Mouse (Mus musculus) layer of hippocampus, postnatal 36 days (tissue): ENCODE measurements at regions not wholly inside any gene's neighbourhood (a gene's known extent, or its start where the extent isn't known, plus 50 kb on each side); places are given as distances from the start of the nearest gene placed in this dataset.
A peak's percentile ranks its signal among the peaks of the same experiment; 100 is the strongest.

ENCODE experiments used
- DNase-seq, 2 experiments: peaks; one replicate each; pipeline ENCODE4 v3.0.0; 2022

GRCm38 (mm10) chr10:45982731-45983274, 405.2 kb downstream of the Hace1 start:
- no peak for DNase-seq

DNA sequence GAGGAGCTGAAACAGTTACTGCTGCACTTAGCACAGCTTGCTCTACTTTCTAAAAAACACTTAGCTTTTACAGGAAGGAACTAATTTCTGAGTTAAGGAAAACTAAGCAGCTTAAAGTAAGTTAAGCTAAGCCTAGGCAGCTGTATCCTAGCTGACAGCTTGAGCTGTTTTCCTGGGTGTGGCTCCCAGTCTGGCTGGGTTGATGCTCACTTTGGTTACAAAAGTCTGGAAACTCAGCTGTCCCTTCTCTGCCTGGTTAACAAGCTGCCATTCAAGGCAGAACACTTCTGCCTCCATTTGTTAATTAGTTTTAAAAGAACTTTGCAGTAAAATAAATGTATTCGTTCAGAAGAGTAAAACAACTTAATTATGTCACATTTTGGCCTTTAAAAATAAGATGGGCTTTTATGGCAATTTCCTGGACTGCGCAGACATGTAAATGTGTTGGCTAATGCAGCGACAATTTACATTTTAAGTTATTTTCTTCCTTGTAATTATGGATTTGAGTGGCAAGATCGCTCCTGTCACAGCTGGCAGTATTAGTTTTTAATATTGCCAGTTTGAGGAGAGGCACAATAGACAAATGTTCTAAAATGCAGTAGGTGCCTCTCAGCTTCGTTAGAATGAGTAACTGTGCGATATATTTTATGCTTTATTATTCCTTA, 406.2 kb downstream of the Hace1 start:
- peak; percentile 20 to 30 for DNase-seq

DNA sequence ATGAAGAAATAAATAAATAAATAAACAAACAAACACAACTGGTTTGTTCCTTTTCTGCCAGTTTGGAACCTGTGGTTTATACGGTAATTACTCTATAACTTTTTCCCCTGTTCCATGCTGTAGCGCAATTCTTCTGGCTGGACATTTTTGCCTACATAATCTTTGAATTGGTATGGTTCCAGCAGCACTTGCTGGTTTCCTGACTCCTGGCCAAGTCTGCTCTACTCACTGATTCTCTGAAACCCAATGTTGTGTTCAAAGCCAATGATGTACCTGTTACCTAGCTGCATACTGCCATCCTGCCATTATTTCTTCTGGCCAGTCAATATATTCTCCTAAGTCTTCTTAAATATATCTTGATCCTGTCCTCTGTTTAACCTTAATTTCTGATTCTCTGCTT, 408.7 kb downstream of the Hace1 start:
- no peak for DNase-seq

- no peak for DNase-seq
These were observed 428.7 kb downstream of the Hace1 start for GRCm38 (mm10) chr10:46006319-46006718.

GRCm38 (mm10) chr10:46011916-46012596, 434.4 kb downstream of the Hace1 start:
- DNase-seq, result peak; percentile 57 to 65

- no peak for DNase-seq
These were observed 435.0 kb downstream of the Hace1 start for GRCm38 (mm10) chr10:46012599-46012998.

DNA sequence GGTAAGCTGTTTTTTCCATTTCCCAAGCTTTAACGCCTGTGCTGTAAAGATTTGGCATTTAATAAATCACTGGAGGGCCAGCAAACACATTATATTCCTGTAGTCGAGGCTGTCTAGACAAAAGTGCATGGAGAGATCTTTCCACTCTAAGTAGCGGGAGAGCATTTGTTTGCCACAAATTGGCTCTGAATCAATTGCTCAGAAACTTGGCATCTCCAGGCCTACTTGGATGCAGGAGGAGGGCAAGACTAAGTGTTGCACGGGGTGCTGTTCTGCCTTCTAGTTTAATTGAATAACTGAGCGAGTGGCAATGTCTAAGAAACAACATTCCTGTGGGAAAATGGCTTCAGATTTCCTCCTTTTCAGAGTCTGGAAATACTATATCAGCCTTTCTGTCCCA, 438.7 kb downstream of the Hace1 start:
- DNase-seq, result peak; percentile 11 to 13

DNA sequence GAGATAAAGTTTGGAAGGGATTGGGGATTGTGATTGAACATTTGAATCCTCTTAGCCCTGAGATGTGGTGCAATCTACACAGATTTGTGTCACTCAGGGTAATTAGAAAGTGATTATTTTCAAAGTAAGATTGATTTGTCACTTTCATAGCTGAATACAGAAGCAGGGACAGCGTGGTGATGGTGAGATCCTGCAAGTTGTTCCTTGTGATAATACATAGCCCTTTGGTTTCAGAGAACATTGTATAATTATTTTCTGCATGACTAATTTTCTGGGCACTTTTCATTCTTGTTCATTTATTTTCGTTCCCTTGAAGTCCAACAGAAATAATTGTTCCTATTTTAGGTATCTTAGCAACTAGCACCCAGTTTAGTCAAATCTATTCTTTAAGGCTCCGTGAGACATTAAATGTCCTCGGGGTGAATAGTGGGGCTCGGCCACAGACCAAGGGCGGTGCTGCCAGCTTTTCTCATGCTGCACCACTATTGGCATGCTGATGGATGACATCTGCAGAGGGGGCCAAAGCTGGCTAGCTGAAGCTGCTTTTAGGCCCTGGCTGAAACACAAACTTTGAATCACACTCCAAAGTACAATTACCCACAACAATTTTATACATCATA, 468.0 kb downstream of the Hace1 start:
- peak; percentile 59 to 62 for DNase-seq

DNA sequence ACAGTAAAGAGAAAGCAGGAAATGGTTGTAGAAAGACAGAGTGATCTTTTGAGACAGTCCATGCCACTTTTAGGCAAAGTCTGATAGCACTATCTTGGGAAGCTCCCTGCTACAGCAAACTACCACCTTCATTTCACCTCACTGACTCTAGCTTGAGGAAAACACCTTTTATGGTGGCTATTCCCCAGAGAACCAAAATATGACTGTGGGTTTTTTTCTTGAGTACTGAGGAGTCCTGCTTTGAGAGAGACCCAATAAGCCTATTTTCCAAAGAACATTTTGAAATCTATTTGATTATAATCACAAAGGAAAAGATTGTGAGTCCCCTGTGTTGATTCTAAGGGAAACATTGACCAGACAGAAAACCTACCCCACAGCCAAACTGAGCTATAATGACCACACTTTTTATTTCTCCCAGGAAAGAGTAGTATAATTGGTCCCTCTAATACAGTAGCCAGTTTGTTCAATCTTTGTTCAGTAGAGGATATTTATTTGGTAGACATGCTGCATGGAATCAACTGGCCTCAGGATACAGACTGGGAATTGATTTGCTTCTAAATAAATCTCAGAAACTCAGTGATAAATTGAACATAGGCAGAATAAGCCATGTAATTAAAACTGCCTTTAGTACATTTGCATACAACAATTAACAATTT, 468.6 kb downstream of the Hace1 start:
- no peak for DNase-seq

GRCm38 (mm10) chr10:46046890-46047414, 469.3 kb downstream of the Hace1 start:
- DNase-seq, result no peak

- DNase-seq, result no peak
These were observed 470.0 kb downstream of the Hace1 start for GRCm38 (mm10) chr10:46047591-46047990.

DNA sequence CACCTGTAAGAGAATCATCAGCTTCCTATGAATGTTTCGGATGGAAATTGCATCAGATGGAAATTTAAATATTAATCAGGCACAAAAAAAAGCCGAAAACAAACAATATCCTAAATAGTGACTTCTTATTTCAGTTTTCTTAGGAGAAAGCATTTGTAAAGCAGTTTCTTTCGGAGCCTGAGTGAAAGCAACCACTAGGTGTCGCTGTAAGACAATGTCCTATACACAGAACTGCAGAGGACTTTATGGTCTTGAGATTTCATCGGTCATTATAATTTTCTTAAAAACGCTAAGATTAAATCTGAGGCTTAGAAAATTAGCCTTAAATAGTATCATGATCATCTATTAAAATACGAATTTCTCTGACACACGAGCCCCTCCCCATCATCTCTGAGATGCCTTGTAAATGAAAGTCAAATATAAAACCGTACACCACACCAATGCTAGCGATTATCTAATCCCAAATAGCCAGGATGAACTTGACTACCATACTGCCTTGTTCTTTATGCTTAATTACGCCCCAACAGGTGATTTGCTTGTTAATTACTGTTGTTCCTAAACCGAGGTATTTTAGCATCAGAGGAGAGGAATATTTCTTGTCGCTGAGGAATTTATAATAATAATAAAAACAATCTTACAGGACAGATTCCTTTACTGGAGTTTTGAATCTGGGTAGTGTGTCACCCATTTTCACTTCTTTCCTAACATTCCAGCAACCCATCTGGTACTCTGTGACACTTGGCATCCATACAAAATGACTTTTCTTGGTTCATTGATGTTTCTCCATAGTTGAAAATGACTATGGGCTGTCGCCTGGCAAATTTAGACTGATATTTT, 480.0 kb downstream of the Hace1 start:
- DNase-seq, result peak in 1 of 2 experiments; percentile 27

- DNase-seq, result no peak
These were observed 480.5 kb downstream of the Hace1 start for GRCm38 (mm10) chr10:46058199-46058472.

GRCm38 (mm10) chr10:46059285-46059684, 481.7 kb downstream of the Hace1 start:
- DNase-seq, result no peak

GRCm38 (mm10) chr10:46063831-46064230, 486.2 kb downstream of the Hace1 start:
- DNase-seq, result no peak

DNA sequence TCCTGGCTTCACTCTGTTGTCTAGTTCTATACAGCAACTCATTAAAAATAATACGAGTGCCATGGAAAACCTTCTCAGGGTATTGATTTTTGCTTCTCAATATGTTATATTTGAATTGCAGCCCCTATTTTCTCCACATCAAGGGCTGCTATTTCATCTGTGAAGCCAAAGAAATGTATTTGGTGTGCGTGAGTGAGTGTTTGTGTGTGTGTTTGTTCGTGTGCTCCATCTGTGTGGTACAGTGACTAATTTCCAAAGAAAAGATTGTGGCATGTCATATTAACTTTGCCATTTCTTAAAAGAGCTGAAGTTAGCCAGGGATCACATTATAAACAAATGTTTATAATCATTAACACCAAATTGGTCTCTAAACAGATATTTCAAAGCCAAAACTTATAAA, 493.1 kb downstream of the Hace1 start:
- no peak for DNase-seq

DNA sequence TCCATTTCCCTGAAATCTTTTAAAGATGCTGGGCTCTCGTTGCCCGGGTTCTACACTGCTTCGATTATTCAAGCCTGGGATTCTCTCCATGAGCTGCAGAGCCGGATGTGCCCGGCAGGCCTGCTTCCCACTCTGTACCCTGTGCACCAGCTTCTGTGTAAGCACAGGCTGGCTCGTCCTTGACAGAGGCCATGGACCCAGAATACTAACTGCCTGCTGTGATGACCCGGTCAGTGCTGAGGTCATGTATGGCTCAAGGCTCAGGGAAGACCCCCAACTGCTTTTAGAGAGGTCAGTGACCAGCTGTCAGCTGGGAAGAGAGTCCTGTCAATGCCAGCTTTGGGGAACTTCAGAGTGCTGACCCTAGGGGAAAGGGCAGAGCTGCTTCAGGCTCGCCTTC, 493.6 kb downstream of the Hace1 start:
- DNase-seq, result peak in 1 of 2 experiments; percentile 11

DNA sequence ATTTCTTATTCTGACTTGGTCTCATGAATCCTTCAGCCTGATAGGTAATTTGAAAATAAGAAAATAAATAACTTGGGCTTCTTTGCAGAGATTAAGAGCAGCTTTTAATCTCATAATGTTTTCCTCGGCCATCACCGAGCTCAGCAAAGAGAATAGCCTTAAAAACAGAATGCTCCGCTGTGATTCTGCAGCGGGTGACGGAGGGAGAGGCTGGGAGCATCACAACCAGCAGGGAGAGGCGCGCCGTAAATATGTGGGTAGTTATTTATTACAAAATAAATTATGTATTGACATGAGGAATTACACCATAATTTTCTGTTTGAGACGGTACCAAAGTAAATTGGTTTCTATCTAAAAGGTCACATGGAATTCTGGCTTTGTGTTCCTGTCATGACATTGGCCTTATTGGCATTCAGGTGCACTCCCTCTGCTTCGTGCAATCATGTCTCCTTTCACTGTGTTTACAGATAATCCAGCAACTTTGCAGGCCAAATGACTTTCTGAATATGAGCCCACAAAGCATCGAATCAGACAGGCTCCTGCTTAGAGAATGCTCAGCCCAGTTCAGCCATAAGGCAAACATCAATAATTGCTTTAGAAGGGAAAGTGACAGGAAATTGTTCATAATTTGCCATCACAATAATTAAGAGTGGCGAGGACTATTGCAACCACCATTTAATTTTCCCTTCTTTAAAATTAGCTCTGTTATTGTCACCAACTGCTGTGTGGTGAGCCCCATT, 494.4 kb downstream of the Hace1 start:
- DNase-seq, result no peak

- DNase-seq, result no peak
These were observed 495.2 kb downstream of the Hace1 start for GRCm38 (mm10) chr10:46072550-46073470.

DNA sequence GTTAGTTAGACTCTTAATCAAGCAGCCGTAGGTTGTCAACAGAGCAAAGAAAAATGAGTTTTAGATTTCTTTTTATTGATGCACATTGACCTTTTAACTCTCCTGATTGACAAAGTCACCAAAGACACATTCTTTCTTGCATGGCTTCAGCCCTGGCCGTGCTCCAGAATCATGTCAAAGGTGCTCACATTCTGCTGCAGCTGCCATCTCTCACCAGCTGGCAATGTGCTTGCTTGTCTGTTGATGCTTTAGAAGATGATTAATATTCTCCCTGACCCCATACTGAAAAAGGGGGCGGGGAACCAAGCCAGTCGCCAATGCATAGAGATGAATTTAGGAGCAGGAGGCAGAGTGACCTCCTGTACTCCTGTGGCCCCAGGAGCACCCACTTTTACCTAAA, 510.1 kb downstream of the Hace1 start:
- DNase-seq, result no peak
